Mouse (Mus musculus): ENCODE measurements around the gene Fam207a.

DNA sequence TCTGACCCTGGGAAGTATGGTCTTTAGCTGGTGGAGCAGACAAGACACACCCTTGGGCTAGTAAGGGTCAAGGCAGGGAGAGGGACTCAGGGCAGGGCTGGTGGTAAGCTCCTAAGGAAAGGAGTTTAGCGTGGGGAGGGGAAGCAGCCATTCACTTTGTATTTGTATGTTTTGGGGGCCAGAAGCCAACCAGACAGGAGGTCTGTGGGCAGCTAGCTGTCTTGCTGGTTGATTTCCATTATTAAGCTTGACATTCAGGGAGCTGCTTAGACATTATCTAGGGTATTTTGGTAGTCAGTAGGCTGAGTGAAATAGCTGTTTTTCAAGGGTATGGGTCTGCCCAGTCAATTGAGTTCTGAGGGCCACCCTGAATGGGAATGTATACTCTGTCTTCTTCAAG, 77.6 kb downstream of the Fam207a start:
- TF ChIP-seq CTCF (IDR thresholded peaks at IDR 0.05; ENCODE audit: control insufficient read depth, insufficient read depth, insufficient replicate concordance, low read depth, low read length): no peak
- TF ChIP-seq POLR2A (IDR thresholded peaks at IDR 0.05; ENCODE audit: control insufficient read depth, low read depth, low read length): no peak
